Mouse (Mus musculus) thymus, adult 2 months (tissue): ENCODE measurements at regions not wholly inside any gene's neighbourhood (a gene's known extent, or its start where the extent isn't known, plus 50 kb on each side); places are given as distances from the start of the nearest gene placed in this dataset.

Source experiments
- CTCF ChIP-seq: fragments of 200-500 bp; IDR thresholded peaks from 2 replicates; pipeline ENCODE4 v1.5.1; 2012; ENCODE audit warnings: mild to moderate bottlenecking, control low read depth, low read length, moderate library complexity, borderline replicate concordance; ENCODE audit not compliant: control insufficient read depth, poor library complexity, insufficient read depth; ENCODE audit errors: extremely low read depth
- POLR2A ChIP-seq: fragments of 200-500 bp; IDR thresholded peaks from 2 replicates; pipeline ENCODE4 v1.6.1; 2012; ENCODE audit warnings: mild to moderate bottlenecking, low read length, control low read depth, moderate library complexity; ENCODE audit not compliant: control insufficient read depth, poor library complexity, insufficient read depth; ENCODE audit errors: extremely low read depth

- TF ChIP-seq POLR2A = no peak
- TF ChIP-seq CTCF = no peak
Observed at GRCm38 (mm10) chr16:77684521-77684920, 82.6 kb upstream of the Gm11146 start.
